Mouse (Mus musculus) effector memory CD4-positive, alpha-beta T cell, adult 5 months (primary cell): Measurements from ENCODE around the gene Eef1a2. TPM values are rescaled to one million over a fixed set of nuclear protein-coding genes. Genes with fewer than 3 reads are reported as not detected.

Experiments
- polyA plus RNA-seq: library from polyadenylated mRNA; unstranded; fragments of 100-300 nt; shearing (Covaris generic); gene quantifications from one replicate; pipeline ENCODE4 v1.2.1, GENCODE M21; 2017

Gene Eef1a2
- polyA plus RNA-seq: not detected

DNA sequence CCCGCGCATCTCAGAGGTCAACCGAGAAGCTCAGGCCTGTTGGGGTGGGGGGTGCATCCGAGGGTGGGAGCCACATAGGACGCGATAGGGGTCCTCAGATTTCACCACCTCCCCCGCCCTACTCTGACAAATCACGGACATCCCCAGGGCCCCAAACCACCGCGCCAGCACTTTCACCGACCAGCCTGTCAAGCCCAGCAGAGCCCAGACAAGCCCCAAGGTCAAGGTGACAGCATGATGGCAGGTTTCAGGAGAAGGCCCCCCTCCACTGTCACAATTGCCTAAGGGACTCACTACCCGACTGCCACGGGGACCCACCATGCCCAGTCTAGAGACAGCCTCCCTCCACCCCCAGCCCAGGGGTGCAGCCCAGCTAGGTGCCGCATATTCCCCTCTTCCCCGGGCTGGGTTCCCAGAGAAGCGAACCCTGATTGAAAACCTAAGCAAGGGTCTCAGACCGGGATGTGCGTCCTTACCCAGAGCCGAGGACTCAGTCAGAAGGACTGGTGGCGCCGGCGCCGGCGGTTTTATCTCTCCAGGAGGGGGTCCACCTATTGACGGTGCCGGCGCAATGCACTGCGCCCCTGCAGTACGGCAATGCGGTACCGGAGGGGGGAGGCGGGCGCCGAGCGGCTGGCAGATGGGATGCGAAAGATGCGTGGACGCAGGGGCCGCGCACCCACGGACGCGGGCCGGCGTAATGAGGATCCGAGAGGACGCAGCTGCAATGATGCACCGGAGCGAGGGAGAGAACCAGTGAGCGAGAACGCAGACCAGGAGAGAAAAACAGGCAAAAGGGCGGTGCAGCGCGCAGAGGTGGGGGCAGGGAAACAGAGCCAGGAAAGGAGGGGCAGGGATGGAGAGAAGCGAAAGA lies at the start of gene Eef1a2:
Eef1a2 (minus strand) TSS at position 767 of the 874 bp plus-strand sequence.

DNA sequence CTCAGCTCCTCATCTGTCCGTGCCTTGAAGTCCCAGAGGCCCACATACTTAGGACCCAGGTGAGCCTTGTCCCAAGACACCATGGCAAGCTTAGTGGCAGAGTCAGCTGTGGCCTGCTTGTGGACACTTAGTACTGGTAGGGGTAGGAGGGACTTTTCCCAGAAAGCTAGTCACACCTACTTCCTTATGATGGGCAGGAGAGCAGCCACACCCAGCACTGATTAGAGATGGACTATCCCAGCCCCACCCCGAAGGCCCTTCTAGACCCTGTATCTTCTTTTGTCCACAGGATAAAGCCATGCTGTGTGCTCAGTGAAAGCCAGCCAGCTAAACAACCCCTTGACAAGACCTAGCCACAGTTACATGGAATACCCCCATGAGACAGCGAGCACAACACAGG lies 45.6 kb upstream of the Eef1a2 start, which contains the start of gene Ptk6:
Ptk6 (minus strand) TSS at position 368 of the 400 bp plus-strand sequence.

DNA sequence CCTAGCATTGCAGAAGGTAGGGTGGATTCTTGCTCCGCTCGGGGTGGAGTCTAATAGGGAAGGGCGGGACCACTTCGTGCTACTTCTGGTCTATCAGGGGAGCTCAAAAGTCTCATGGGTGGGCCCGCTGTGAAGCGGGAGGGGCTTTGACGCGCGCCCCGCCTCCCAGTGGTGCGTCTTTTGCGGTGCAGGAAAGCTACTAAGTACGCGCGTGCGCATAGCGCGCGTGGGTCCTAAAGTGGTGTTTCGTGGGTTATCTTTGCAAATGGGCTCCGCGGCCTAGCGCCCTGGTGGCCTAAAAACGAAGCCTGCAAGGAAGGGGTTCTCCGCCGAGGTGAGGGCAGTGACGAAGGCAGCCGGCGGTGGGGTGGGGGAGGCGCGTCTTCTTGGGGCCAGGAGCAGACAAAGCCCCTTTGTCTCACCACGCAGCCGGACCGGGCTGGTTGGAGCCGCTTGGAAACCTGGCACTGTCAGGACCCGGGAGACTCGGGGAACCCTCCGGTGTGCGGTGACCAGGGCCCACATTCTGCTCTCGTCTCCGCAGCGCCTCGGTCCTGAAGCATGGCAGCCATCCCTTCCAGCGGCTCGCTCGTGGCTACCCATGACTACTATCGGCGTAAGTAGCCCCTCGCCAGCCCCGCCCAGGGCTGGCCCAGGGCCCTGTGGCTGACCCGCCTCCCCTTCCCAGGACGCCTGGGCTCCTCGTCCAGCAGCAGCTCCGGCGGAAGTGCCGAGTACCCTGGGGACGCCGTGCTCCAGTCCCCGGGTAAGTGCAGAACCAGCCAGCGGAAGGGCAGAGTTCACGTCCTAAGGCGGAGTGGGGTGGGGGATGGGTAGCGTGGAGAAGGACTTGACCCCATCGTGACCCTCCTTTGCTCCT lies 30.5 kb upstream of the Eef1a2 start, which contains the start of gene Ppdpf:
Ppdpf (plus strand) TSS at position 127 of the 880 bp plus-strand sequence.

DNA sequence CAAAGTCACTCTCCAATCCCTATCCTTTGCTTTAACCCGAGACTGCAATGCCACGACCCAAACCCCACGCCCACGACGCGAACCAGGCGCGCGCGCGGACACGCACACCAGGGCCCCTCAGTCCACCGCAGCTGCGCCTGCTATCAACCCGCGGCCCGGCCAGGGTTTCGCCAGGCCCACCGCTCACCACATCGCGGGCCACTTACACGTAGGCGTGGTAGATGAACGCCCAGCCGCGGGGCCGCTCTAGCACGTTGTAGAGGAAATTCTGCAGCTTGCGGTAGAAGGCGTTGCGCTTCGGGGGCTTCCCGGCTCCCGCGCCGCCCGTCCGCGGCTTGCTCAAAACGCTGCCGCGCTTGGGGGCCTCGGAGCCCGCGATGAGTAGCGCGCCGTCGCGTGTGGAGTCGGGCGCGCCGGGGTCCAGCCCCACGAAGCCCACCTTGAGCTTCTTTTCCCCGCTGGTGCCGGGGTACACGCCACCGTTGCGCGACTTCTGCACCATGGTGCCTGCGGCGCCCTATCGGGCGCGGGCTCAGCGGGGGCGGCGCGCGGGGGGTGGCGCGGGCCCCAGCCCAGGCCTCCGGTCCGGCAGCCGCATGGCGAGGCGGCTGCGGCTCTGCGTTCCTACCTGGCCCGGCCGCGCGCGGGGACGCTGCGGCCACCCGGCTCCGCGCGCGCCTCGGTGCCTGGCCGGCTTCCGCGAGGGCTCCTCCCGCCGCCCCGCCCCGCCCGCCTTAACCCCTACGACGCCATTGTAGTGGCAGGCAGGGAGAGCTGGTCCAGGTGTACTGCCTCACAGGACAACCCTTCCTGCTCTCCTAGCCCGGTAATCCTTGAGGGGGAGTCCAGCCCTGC lies 22.0 kb downstream of the Eef1a2 start, which contains the start of gene Kcnq2:
Kcnq2 (minus strand) TSS at position 710 of the 855 bp plus-strand sequence.

Other genes starting within 250 kb of the Eef1a2 start
- 84.3 TPM for gene Ythdf1, start 236.1 kb downstream of the Eef1a2 start, polyA plus RNA-seq
- gene Birc7, start 228.0 kb downstream of the Eef1a2 start, polyA plus RNA-seq: not detected
- not detected for gene Nkain4, start 202.3 kb downstream of the Eef1a2 start, polyA plus RNA-seq
- 58.9 TPM for gene Arfgap1, start 189.8 kb downstream of the Eef1a2 start, polyA plus RNA-seq
- gene Col20a1, start 170.5 kb downstream of the Eef1a2 start, polyA plus RNA-seq: 0.61 TPM
- gene Chrna4, start 113.5 kb downstream of the Eef1a2 start, polyA plus RNA-seq: not detected
- gene Kcnq2, start 21.7 kb downstream of the Eef1a2 start, polyA plus RNA-seq: 0.14 TPM
- 106 TPM for gene Ppdpf, start 30.2 kb upstream of the Eef1a2 start, polyA plus RNA-seq
- gene Ptk6, start 45.8 kb upstream of the Eef1a2 start, polyA plus RNA-seq: not detected
- 0.24 TPM for gene Srms, start 56.2 kb upstream of the Eef1a2 start, polyA plus RNA-seq
- gene Fndc11, start 63.0 kb upstream of the Eef1a2 start, polyA plus RNA-seq: not detected
- 30.3 TPM for gene Helz2, start 85.0 kb upstream of the Eef1a2 start, polyA plus RNA-seq
- gene Gmeb2, start 131.0 kb upstream of the Eef1a2 start, polyA plus RNA-seq: 30.5 TPM
- not detected for gene Stmn3, start 157.5 kb upstream of the Eef1a2 start, polyA plus RNA-seq
- 64.7 TPM for gene Rtel1, start 162.7 kb upstream of the Eef1a2 start, polyA plus RNA-seq
- 85.5 TPM for gene Zgpat, start 207.9 kb upstream of the Eef1a2 start, polyA plus RNA-seq
- gene Arfrp1, start 208.4 kb upstream of the Eef1a2 start, polyA plus RNA-seq: 124 TPM
- 301 TPM for gene Lime1, start 223.1 kb upstream of the Eef1a2 start, polyA plus RNA-seq